Mouse (Mus musculus): ENCODE measurements around the gene Eef1g.

- TF ChIP-seq CTCF (IDR thresholded peaks at IDR 0.05): no peak
- TF ChIP-seq EP300 (IDR thresholded peaks at IDR 0.05): no peak
These were observed 46.0 kb upstream of the Eef1g start for GRCm38 (mm10) chr19:8920836-8921291.

Measured in lung, postnatal 0 days (tissue).